Mouse (Mus musculus) brain, embryonic 14.5 days (tissue): ENCODE measurements around the gene Slc1a2.

ENCODE experiments used
- CTCF ChIP-seq: fragments of 200-500 bp; IDR thresholded peaks from 2 replicates; pipeline ENCODE4 v1.5.1; 2012; ENCODE audit warnings: inconsistent platforms, mild to moderate bottlenecking, moderate library complexity, borderline replicate concordance; ENCODE audit not compliant: insufficient read depth, insufficient read length; ENCODE audit errors: extremely low read depth
- POLR2A ChIP-seq: fragments of 200-500 bp; IDR thresholded peaks from 2 replicates; pipeline ENCODE4 v1.6.1; 2012; ENCODE audit warnings: mild to moderate bottlenecking, inconsistent platforms, borderline replicate concordance; ENCODE audit not compliant: poor library complexity, insufficient read depth, insufficient read length, severe bottlenecking; ENCODE audit errors: extremely low read depth

DNA sequence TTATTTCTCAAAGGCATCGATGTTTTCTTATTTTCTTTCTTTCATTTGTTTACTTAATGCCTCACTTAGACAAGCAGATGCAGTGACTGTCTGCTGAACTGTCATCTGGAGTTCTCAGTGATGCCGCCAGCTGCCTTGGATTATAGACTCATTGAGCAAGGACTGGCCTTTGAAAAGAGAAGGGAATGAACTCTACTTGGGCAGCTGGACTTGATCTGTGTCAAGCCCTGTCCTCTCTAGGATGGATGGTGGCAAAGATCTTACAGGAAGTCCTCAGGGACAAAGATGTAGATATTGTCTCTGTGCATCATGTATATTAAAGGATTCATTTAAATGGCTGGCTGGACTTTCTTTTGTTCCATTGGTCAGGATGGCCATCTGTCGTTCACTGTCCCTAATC lies 5.4 kb downstream of the Slc1a2 start:
- TF ChIP-seq CTCF (no peak), POLR2A (no peak)
